Mouse (Mus musculus): ENCODE measurements around the gene Cmtm5. TPM values are rescaled to one million over a fixed set of nuclear protein-coding genes. Genes with fewer than 3 reads are reported as not detected.
"Not testable (repeated sequence)": the region's sequence is repeated elsewhere in the genome, so short reads cannot be mapped to it uniquely, and the experiment has no call there.

Gene Cmtm5
- total RNA-seq, 2 experiments from 2014 or later = not detected

GRCm38 (mm10) chr14:54954474-54954873 is 18.4 kb downstream of the Cmtm5 start:
- ATAC-seq (replicated peaks; ENCODE audit: low FRiP score, low TSS enrichment, poor library complexity, severe bottlenecking) = no peak

DNA sequence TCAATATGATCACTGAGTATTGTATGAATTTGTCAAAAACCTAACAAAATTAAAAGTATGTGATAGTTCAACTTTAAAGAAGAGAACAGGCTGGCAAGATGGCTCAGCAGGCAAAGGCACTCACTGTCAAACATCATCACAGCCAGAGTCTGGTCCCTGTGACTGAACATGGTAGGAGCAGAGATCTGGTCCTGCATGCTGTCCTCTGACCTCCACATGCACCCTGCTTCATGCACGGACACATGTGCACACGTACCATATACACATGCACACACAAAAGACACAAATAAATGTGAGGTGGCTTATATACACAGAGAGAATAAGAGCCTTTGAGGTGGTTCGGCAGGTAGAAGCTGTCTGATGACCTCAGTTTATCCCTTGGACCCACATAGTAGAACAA is 19.4 kb downstream of the Cmtm5 start:
- no peak for ATAC-seq (replicated peaks; ENCODE audit: low FRiP score, low TSS enrichment, poor library complexity, severe bottlenecking)

DNA sequence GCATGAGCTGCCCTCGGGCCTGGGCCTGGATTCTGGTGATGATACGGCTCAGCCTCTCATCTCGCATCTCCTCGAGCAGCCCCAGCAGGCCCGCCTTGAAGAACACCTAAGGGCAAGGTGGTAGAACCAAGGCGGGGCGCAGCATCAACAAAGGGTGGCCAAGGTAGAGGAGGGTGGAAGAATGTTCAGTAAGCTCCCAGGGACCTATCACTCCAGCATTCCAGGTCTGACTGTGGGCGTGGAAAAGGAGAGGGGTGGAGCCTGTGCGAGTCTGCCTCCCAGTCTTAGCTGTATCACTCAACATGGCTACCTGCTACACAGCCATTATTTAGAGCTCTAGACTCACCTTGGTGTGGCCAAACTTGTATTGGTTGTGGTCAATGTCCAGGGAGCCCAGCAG is 20.5 kb downstream of the Cmtm5 start:
- ATAC-seq (replicated peaks; ENCODE audit: low FRiP score, low TSS enrichment, poor library complexity, severe bottlenecking) = no peak

DNA sequence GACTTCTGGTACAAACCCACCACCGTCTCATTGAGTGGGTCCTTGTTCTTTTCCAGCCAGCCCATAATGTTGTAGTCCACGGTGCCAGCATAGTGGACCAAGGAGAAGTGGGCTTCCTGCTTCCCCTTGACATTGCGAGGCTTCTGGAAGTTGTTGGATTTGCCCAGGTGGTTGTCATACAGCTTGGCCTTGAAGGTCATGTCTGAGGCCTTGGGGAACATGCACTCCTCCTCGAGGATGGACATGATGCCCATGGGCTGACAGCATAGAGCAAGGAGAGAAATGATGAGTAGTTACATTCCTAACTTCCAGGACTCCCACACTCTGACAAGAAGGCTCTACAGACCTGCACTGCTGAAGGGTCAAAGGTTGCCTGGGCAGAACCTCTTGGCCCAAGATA is 22.4 kb downstream of the Cmtm5 start:
- no peak for ATAC-seq (replicated peaks; ENCODE audit: low FRiP score, low TSS enrichment, poor library complexity, severe bottlenecking)

DNA sequence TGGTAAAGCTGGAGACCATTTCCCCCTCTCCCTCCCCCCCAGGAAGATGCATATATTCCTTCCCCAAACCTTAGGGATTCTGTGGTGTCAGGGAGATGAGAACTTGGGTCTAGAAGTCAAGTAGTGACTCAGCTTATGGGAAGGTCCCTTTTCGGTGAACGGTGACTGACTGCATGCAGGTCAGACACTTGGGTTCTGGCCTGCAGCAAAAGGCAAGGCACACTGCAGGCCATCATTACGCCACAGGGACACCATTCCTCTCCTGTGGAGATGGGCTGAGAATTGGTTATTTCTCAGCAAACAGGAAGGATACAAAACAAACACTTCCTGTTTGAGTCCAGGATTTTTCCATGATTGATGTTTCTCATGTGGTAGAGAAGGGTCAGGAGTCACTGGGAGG is 23.1 kb downstream of the Cmtm5 start:
- ATAC-seq (replicated peaks; ENCODE audit: low FRiP score, low TSS enrichment, poor library complexity, severe bottlenecking) = no peak

DNA sequence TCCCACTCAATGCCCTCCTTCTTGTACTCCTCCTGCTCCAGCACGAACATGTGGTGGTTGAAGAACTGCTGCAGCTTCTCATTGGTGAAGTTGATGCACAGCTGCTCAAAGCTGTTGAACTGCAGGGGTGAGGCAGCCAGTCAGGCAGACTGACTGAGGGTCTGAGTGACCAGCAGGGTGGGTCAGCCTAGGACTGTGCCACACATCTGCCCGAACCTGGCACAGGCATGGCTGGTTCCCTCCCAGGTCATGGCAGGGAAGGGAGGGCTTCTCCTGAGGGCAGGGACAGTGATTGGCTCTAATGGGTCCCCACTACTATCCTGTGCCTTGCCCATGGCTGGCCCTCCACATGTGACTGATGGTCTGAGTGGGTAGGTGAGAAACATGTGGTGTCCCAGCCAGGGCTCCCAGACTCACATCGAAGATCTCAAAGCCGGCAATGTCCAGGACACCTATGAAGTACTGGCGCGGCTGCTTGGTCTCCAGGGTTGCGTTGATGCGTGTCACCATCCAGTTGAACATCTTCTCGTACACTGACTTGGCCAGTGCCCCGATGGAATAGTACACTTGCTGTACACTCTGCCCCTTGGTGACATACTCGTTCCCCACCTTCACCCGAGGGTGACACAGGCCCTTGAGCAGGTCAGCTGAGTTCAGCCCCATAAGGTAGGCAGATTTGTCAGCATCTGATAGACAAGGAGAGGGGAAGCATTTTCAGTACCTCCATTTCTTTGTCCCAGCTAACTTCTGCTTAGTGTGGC is 24.0 kb downstream of the Cmtm5 start:
- ATAC-seq (replicated peaks; ENCODE audit: low FRiP score, low TSS enrichment, poor library complexity, severe bottlenecking) = not testable (repeated sequence)

- ATAC-seq (replicated peaks; ENCODE audit: low FRiP score, low TSS enrichment, poor library complexity, severe bottlenecking) = no peak
These were observed 24.7 kb downstream of the Cmtm5 start for GRCm38 (mm10) chr14:54960769-54961168.

DNA sequence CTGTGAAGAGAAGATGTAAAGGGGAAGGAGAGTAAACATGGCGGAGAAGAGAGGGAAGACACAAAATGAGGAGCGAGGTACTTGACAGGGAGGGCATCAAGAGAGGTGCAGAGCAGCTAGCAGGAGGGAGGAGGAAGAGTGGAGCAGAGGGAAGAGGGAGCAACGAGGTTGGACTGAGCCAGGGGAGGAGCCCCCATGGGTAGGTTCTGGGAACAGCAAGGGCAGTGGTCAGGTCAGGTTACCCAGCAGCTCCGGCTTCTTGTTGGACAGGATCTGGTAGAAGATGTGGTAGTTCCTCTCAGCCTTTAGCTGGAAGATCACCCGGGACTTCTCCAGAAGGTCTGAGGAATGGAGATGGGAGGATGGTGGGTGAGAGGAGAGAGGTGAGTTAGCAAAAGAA is 25.4 kb downstream of the Cmtm5 start:
- ATAC-seq (replicated peaks; ENCODE audit: low FRiP score, low TSS enrichment, poor library complexity, severe bottlenecking) = no peak

DNA sequence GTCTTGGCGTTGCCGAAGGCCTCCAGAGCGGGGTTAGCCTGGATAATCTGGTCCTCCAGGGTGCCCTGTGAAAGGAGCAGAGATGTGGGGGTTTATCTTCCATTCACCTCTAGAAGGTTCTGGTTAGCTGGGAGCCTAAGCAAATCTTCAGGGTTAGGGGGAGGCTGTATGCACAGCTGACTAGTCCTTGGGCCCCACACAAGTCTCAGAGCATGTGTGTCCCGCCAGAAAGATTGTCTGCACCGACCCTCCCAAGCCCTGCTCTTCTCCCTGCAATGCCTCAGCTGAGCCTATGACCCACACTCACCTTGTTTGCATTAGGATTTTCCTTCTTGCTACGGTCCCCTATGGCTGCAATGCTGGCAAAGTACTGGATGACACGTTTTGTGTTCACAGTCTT is 26.7 kb downstream of the Cmtm5 start:
- no peak for ATAC-seq (replicated peaks; ENCODE audit: low FRiP score, low TSS enrichment, poor library complexity, severe bottlenecking)

- ATAC-seq (replicated peaks; ENCODE audit: low FRiP score, low TSS enrichment, poor library complexity, severe bottlenecking) = no peak
These were observed 27.7 kb downstream of the Cmtm5 start for GRCm38 (mm10) chr14:54963727-54964126.

GRCm38 (mm10) chr14:54965044-54965443 is 29.0 kb downstream of the Cmtm5 start:
- ATAC-seq (replicated peaks; ENCODE audit: low FRiP score, low TSS enrichment, poor library complexity, severe bottlenecking) = no peak

DNA sequence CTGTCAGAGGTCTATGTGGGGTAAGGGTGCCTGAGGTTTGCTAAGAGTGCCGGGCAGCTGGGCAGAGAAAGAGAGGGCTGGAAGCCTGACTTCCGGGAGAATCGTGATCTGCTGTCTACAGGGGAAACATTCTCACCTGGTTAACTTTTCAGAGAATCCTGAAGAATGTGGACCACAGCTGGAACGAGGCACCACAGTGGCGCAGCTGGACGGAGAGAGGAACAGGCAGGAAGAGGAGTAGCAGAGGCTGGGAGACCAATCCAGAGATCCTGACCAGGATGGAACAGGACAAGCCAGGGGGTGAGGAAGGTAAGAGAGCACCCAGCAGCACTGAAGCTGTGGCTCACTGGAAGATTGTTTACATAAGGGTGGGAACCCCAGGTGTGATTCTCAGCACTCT is 29.6 kb downstream of the Cmtm5 start:
- ATAC-seq (replicated peaks; ENCODE audit: low FRiP score, low TSS enrichment, poor library complexity, severe bottlenecking) = no peak

DNA sequence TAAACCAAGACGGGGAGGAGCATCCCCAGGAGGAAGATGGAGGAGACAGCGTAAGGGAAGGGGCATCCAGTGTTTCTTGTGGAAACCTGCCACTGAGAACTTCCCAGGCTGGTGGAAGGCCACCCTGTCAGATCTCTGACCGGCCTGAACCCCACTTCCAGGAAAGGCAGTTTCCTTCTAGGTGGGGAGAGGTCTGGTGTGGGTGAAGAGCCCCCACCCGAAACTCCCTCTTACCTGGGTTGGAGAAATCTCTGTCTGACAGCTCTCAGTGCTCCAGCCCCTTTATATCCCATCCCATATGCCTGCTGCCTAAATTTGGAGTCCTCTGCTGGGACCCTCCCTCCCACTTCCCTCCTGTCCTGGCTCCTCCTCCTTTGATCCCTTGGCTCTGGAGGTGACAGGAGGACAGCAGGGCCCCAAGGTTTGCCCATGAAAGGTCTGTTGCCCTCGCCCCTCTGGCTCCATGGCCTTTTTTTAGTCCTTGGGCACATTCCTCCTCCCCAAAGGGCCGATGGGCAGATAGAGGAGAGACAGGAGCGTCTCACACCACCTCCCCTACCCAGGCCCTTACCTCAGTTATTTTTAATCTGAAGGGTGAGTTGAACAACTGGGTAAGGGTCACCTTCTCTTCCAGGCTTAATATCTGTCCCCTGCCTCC is 30.4 kb downstream of the Cmtm5 start, which contains the start of gene Myh6:
TSS of gene Myh6 (minus strand) at position 608 of the 658 bp plus-strand sequence.
- ATAC-seq (replicated peaks; ENCODE audit: low FRiP score, low TSS enrichment, poor library complexity, severe bottlenecking) = no peak

- no peak for ATAC-seq (replicated peaks; ENCODE audit: low FRiP score, low TSS enrichment, poor library complexity, severe bottlenecking)
These were observed 31.8 kb downstream of the Cmtm5 start for GRCm38 (mm10) chr14:54967874-54968273.

DNA sequence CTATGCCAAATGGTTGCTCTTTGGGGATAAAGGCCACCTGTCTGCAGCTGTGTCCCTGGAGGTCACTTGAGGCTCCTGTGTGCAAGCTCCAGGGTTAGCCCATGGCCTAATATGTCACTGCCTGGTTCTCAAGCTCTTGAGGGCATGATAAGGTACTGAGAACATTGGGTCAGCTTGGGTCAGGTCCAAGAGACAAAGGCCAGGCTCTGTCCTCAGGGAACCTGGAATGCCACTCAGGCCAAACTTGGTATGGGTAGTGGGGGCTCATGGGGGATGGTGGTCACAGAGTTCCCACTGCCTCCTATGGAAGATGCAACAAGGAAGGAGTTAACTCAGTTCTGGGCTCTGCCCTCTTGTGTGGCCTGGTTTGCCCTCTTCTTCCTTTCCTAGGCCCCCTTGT is 32.3 kb downstream of the Cmtm5 start:
- no peak for ATAC-seq (replicated peaks; ENCODE audit: low FRiP score, low TSS enrichment, poor library complexity, severe bottlenecking)

DNA sequence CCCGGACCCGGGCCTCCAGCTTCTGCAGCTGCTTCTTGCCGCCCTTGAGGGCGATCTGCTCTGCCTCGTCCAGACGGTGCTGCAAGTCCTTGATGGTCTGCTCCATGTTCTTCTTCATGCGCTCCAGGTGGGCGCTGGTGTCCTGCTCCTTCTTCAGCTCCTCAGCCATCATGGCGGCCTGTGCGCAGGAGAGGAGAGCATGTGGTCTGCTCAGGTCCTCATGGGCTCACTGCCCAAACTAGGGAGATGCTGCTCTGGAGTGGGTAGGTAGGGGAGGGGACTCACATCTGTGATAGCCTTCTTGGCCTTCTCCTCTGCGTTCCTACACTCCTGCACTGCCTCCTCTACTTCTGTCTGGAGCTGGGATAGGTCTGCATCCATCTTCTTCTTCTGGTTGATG is 36.7 kb downstream of the Cmtm5 start:
- ATAC-seq (replicated peaks; ENCODE audit: low FRiP score, low TSS enrichment, poor library complexity, severe bottlenecking) = not testable (repeated sequence)

DNA sequence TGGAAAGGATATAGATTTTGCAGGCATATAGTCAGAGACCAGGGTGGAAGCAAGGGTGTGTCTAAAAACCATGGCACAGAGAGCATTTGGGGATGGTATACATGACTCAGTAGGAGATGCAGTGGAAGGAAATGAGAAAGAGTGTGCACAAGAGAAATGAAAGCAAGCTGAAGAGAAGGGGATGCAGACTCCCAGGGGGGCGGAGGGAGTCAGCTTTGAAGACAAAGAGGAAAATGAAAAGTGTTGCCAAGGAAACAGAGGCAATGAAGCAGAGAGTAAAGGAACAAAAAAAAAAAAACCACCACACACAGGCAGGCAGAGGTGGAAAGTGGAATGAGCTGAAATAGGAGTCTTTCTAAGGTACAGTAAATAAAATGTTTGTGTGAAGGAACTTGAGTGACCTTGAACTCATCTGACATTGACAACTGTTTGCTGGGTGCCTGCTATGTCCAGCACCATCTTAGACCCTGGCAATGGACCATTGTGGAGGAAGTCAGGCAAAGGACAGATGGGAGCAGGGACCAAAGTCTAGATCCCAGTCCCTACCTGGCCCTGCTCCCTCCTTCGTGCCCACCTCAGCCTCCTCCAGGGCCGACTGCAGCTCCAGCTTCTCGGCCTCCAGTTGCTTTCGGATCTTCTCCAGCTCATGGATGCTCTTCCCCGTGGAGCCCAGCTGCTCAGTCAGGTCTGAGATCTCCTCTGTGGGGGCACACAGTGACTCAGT is 38.2 kb downstream of the Cmtm5 start:
- ATAC-seq (replicated peaks; ENCODE audit: low FRiP score, low TSS enrichment, poor library complexity, severe bottlenecking) = no peak

- no peak for ATAC-seq (replicated peaks; ENCODE audit: low FRiP score, low TSS enrichment, poor library complexity, severe bottlenecking)
These were observed 40.6 kb downstream of the Cmtm5 start, which contains the start of gene Gm17428 for GRCm38 (mm10) chr14:54976633-54977032. TSS of gene Gm17428 (plus strand) at chr14:54976933.

DNA sequence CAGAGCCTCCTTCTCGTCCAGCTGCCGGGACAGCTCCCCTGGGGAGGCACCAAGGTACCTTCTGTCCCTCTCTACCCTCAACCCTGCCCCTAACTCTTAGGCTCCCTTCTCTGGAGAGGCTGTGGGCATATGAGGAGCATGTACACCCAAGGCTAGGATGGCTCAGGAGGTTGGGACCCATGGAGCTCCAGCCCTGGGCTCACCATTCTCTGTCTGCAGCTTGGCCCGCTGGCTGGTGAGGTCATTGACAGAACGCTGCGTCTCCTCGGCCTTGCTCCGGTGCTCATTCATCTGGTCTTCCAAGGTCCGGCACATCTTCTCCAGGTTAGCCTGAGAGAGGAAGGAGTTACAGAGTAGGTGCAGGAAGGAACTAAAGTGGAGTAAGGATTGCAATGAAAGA is 42.6 kb downstream of the Cmtm5 start:
- no peak for ATAC-seq (replicated peaks; ENCODE audit: low FRiP score, low TSS enrichment, poor library complexity, severe bottlenecking)

- no peak for ATAC-seq (replicated peaks; ENCODE audit: low FRiP score, low TSS enrichment, poor library complexity, severe bottlenecking)
These were observed 45.9 kb downstream of the Cmtm5 start for GRCm38 (mm10) chr14:54981934-54982333.
